Mouse (Mus musculus): ENCODE results near the gene Cyb5r3.

- TF ChIP-seq CTCF (IDR thresholded peaks at IDR 0.05; ENCODE audit: borderline replicate concordance, insufficient read depth, low read length) (no peak), POLR2A (IDR thresholded peaks at IDR 0.05; ENCODE audit: low read depth, low read length) (no peak)
Measured at GRCm38 (mm10) chr15:83209719-83210118, 37.3 kb upstream of the Cyb5r3 start.

Measured in embryonic fibroblast, embryonic 13.5 days (primary cell).